Mouse (Mus musculus) induced T-regulatory cell, adult 2 months (primary cell): ENCODE measurements at regions not wholly inside any gene's neighbourhood (a gene's known extent, or its start where the extent isn't known, plus 50 kb on each side); places are given as distances from the start of the nearest gene placed in this dataset.

Experiments
- DNase-seq: peaks from one replicate; pipeline ENCODE4 v3.0.0-alpha.2; 2012; ENCODE audit warnings: low read depth

GRCm38 (mm10) chr13:28898900-28899299 is 54.6 kb downstream of the Sox4 start:
- DNase-seq = no peak

- no peak for DNase-seq
These were observed 60.6 kb downstream of the Sox4 start for GRCm38 (mm10) chr13:28892896-28893295.

- DNase-seq = no peak
These were observed 66.4 kb downstream of the Sox4 start for GRCm38 (mm10) chr13:28887098-28887497.

GRCm38 (mm10) chr13:28886691-28887090 is 66.8 kb downstream of the Sox4 start:
- DNase-seq = no peak

GRCm38 (mm10) chr13:28885083-28886037 is 68.2 kb downstream of the Sox4 start:
- DNase-seq = peak; percentile 5

GRCm38 (mm10) chr13:28884191-28884820 is 69.2 kb downstream of the Sox4 start:
- DNase-seq = peak; percentile 14

DNA sequence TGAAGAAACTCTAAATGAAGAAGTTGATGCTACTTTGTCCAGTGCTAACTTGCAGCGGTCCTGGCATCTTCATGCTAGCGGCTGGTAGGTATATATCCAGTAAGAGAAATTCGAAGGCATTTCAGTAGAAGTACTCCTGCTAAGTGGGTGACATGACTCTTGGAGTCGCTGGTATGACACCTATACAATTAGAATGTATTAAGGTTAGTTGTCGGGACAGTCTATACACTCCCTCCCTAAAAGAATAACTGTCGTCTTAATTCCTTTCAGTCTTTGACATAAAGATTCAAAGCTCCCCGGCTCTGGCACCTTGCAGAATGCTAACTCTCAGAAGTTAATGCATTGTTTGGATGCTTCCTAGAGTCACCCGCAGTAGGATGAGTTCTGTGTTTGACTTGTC is 70.1 kb downstream of the Sox4 start:
- DNase-seq = no peak

DNA sequence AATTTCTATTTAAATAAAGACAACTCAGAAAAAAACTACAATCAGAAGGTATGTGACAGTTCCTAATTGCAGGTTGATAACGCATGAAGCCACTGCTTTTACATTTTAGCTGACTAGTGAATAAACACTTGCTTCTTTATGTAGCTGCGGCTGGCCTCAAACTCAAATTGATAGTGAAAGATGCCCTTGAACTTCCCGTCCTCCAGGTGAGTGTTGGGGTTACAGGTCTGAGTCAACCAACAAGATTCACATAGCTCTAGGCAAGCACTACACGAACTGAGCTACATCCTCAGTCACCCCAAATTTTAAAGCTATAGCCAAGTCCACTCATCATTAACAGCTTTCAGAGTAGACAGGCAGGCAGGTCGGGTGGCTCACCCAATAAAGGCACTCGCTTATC is 72.6 kb downstream of the Sox4 start:
- peak; percentile 32 for DNase-seq

DNA sequence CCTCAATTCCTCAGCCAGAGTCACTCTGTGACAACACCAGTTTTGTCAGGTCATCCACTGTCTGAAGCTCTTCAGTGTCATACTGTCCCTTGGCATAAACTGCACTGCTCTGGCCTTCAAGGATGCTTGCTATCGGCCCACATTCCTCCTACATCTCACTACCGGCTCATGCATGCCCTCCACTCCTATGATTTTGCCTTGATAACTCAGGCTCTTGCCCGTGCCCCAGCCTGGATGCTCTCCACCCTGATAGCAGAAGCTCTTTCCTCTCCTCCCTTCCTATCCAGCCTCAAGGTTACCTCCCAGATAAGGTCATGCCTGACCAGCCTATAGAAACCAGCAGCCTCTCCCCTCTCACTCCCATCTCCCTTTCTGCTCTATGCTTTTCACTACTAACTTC is 74.8 kb downstream of the Sox4 start:
- no peak for DNase-seq

GRCm38 (mm10) chr13:28876771-28877170 is 76.7 kb downstream of the Sox4 start:
- DNase-seq = no peak

GRCm38 (mm10) chr13:28870681-28871080 is 82.8 kb downstream of the Sox4 start:
- no peak for DNase-seq

DNA sequence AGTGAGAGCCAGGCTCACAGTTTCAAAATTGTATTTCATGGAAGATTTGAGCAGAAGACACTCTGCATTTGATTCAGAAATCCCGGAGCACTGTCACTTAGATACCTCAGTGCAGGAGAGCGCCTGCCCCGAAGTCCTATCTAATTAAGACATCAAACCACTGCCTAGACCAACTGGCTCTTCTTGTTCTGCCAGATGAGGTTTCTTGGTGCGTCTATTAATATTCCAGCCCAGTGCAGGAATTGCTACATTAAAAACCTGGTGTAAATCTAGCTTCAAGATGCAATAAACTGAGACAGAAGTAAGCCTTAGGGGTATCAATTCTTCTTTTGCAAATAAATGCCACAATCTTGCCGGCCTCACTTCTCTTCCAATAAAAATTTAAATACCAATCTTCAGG is 86.3 kb downstream of the Sox4 start:
- DNase-seq = no peak

- DNase-seq = no peak
These were observed 86.8 kb downstream of the Sox4 start for GRCm38 (mm10) chr13:28866686-28867085.

- DNase-seq = no peak
These were observed 92.9 kb downstream of the Sox4 start for GRCm38 (mm10) chr13:28860601-28861000.

DNA sequence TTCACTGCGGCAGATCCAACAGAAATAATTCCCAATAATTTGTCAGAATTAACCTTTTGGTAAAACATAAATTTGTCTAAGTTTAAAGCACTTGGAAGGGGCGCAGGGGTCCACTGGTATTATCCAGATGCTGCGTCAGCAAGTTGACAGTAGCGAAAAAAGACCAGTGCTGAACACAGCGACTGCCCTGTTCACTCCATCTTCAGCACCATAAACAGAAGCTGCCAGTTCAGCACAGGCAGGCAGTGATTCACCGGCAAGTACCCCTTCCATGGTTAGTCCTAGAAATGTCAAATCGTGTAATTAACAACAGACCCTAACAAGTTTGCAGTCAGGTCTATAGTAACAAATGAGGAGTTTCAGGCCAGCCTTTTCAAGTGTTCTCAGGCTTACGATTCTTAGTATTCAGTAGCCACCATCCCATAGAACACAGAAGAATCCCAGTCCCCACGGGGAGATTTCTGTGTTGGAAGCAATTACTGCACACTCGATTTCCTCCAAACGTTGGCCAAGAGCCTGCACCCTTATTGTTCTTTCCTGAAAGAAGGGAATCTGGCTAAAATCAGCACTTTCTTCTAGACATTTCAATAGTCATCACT is 93.6 kb downstream of the Sox4 start:
- DNase-seq = no peak

- DNase-seq = no peak
These were observed 95.5 kb downstream of the Sox4 start for GRCm38 (mm10) chr13:28858001-28858400.

GRCm38 (mm10) chr13:28857201-28857600 is 96.3 kb downstream of the Sox4 start:
- DNase-seq = no peak

DNA sequence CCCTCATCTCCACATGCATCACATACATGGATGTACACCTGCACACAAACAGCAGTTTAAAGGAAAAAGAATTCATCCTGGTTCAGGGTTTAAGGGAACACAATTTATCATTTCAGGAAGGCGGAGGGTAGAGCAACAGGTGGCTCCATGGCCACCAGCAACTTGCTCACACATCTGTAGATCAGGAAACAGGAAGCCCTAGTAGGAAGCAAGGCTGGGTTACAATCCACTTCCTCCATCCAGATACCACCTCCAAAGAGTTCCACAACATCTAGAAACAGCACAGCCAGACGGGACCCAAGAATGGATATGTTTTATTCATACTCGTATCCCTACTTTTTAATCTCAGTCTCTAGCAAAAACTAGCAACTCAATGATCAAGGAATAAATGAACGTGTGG is 97.0 kb downstream of the Sox4 start:
- no peak for DNase-seq

DNA sequence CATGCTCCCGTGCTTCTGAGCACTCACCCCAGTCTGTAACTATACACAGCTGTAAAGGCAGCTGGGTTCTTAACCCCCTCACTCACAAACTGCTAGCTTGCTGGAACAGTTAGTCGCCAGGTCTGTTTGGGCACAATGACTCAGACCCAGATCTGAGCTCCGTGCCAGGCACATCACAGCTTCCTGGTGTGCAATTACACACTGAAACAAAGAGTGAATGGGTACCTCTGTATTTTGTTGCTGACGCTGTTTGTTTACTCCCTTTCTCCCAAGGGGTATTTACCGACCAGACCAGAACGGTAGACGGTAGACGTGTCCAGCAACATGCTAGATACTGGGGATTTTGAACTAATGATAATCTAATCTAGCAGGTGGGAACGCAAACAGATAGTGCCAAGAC is 99.3 kb downstream of the Sox4 start:
- DNase-seq = no peak

- no peak for DNase-seq
These were observed 105.2 kb downstream of the Sox4 start for GRCm38 (mm10) chr13:28848305-28848704.

GRCm38 (mm10) chr13:28847478-28847877 is 106.0 kb downstream of the Sox4 start:
- no peak for DNase-seq

DNA sequence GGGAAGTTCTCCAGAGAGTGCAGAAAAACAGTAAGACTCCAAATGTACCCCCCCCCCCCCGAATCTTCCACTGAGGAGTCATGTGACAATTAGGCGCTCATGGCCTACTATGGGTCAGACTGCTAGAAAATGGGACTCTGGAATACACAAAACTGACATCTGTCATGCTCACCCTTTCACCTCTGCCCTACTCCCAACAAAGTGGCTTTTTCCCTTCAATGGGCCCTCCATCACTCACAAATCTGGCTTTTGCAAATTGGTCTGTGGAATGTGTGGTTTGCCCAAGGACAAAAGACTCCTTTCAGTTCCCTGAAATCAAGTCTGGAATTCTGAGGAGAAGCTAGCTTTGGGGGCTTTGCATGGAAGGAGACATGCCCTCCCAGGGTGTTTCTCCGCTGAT is 109.0 kb downstream of the Sox4 start:
- DNase-seq = no peak

DNA sequence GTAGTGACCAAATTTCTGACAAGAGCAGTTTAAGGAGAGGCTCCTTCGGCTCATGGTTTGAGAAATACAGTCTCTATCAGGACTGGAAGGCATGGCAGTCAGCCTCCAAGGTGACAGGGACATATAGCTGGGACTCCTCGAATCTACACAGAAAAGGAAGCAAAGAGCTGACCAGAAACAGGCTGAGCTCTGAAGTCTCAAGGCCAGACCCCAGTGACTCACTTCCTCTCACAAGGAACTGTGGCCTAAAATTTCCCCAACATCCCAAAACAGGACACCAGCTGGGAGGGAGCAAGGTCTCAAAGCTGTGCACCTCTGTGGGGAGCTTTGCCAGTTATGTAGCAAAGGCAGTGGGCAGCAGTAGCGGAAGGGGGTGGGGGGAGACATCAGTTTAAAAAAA is 110.7 kb downstream of the Sox4 start:
- DNase-seq = no peak
